Mouse (Mus musculus): ENCODE results near the gene Cyp3a13.
"Not testable (repeated sequence)": the region's sequence is repeated elsewhere in the genome, so short reads cannot be mapped to it uniquely, and the experiment has no call there.

Gene Cyp3a13

GRCm38 (mm10) chr5:137872381-137872702, 49.1 kb downstream of the Cyp3a13 start:
- not testable (repeated sequence) for DNase-seq (ENCODE audit: low read depth, low spot score)

- not testable (repeated sequence) for DNase-seq (ENCODE audit: low read depth, low spot score)
These were observed 49.6 kb downstream of the Cyp3a13 start, which contains the start of gene Pilrb2 for GRCm38 (mm10) chr5:137871644-137872380. TSS of gene Pilrb2 (minus strand) at chr5:137871815.

- not testable (repeated sequence) for DNase-seq (ENCODE audit: low read depth, low spot score)
These were observed 52.8 kb downstream of the Cyp3a13 start for GRCm38 (mm10) chr5:137868600-137868999.

GRCm38 (mm10) chr5:137864008-137864407, 57.4 kb downstream of the Cyp3a13 start:
- DNase-seq (ENCODE audit: low read depth, low spot score) = not testable (repeated sequence)

GRCm38 (mm10) chr5:137857960-137858710, 63.3 kb downstream of the Cyp3a13 start, which contains the start of gene Pilrb1:
TSS of gene Pilrb1 (minus strand) at chr5:137858106.
- DNase-seq (ENCODE audit: low read depth, low spot score) = not testable (repeated sequence)

GRCm38 (mm10) chr5:137856870-137857269, 64.5 kb downstream of the Cyp3a13 start:
- peak; percentile 3 for DNase-seq (ENCODE audit: low read depth, low spot score)

- not testable (repeated sequence) for DNase-seq (ENCODE audit: low read depth, low spot score)
These were observed 66.5 kb downstream of the Cyp3a13 start for GRCm38 (mm10) chr5:137854907-137855306.

GRCm38 (mm10) chr5:137850313-137850712, 71.1 kb downstream of the Cyp3a13 start:
- DNase-seq (ENCODE audit: low read depth, low spot score) = not testable (repeated sequence)

Measured in CD4-positive, CD25-positive, alpha-beta regulatory T cell, adult 2 months (primary cell).